Mouse (Mus musculus) small intestine, adult 2 months (tissue): Measurements from ENCODE around the gene Ncoa1.

ENCODE experiments used
- CTCF ChIP-seq: fragments of 200-500 bp; IDR thresholded peaks from 2 replicates; pipeline ENCODE4 v1.5.1; 2012; ENCODE audit warnings: low read depth, mild to moderate bottlenecking, control low read depth, inconsistent platforms, low read length, moderate library complexity, mixed read lengths; ENCODE audit not compliant: insufficient replicate concordance, insufficient read length; ENCODE audit errors: extremely low read depth
- POLR2A ChIP-seq: fragments of 200-500 bp; IDR thresholded peaks from 2 replicates; pipeline ENCODE4 v1.6.1; 2012; ENCODE audit warnings: low read depth, mild to moderate bottlenecking, control low read depth, inconsistent platforms, low read length, moderate library complexity

GRCm38 (mm10) chr12:4201454-4202200 is 275.4 kb downstream of the Ncoa1 start:
- TF ChIP-seq CTCF (no peak), POLR2A (no peak)
